Mouse (Mus musculus) myocyte (in vitro differentiated cells): ENCODE results near the gene Top1. TPM values are rescaled to one million over a fixed set of nuclear protein-coding genes. Genes with fewer than 3 reads are reported as not detected.
A peak's percentile ranks its signal among the peaks of the same experiment; 100 is the strongest.

Experiments used
- H3K27me3 ChIP-seq: one replicate; pipeline ENCODE4 v1.6.1; 2011; ENCODE audit not compliant: control insufficient read depth, insufficient read depth, insufficient read length
- H3K36me3 ChIP-seq: one replicate; pipeline ENCODE4 v1.6.1; 2011; ENCODE audit not compliant: control insufficient read depth, insufficient read depth
- H3K4me2 ChIP-seq: one replicate; pipeline ENCODE4 v1.6.1; 2011; ENCODE audit warnings: low read depth, control low read depth
- H3K4me3 ChIP-seq: one replicate; pipeline ENCODE4 v1.5.1; 2011; ENCODE audit warnings: mild to moderate bottlenecking, control low read depth, moderate library complexity
- H3K79me2 ChIP-seq: one replicate; pipeline ENCODE4 v1.6.1; 2011; ENCODE audit not compliant: control insufficient read depth, insufficient read depth
- H3ac ChIP-seq: one replicate; pipeline ENCODE4 v1.6.1; 2011; ENCODE audit not compliant: control insufficient read depth, insufficient read length
- CEBPB ChIP-seq: IDR thresholded peaks from 2 replicates; pipeline ENCODE4 v1.6.1; 2011; ENCODE audit warnings: mild to moderate bottlenecking, moderate library complexity; ENCODE audit not compliant: poor library complexity, insufficient read depth, severe bottlenecking
- E2F4 ChIP-seq: IDR thresholded peaks from one replicate; pipeline ENCODE4 v1.6.1; 2011; ENCODE audit warnings: mild to moderate bottlenecking, control low read depth, moderate library complexity; ENCODE audit not compliant: insufficient read depth
- MAX ChIP-seq: IDR thresholded peaks from one replicate; pipeline ENCODE4 v1.6.1; 2011; ENCODE audit warnings: low read depth, mild to moderate bottlenecking, control low read depth
- MYOD1 ChIP-seq, 3 experiments: IDR thresholded peaks; one replicate each; pipeline ENCODE4 v1.6.1; 2011; ENCODE audit warnings: control low read depth in 2 of 3, low read depth in 2 of 3, mild to moderate bottlenecking in 2 of 3, moderate library complexity in 1 of 3; ENCODE audit not compliant: insufficient read length in 2 of 3, control insufficient read depth in 1 of 3
- MYOG ChIP-seq, 3 experiments: IDR thresholded peaks; one replicate each; pipeline ENCODE4 v1.6.1; 2011; ENCODE audit warnings: control low read depth in 2 of 3, low read depth in 2 of 3, mild to moderate bottlenecking in 2 of 3; ENCODE audit not compliant: insufficient read length in 2 of 3, control insufficient read depth in 1 of 3, insufficient read depth in 1 of 3
- POLR2A ChIP-seq: IDR thresholded peaks from one replicate; pipeline ENCODE4 v1.6.1; 2011; ENCODE audit warnings: low read depth, mild to moderate bottlenecking, control low read depth, moderate library complexity; ENCODE audit not compliant: insufficient read length
- POLR2AphosphoS2 ChIP-seq: IDR thresholded peaks from one replicate; pipeline ENCODE4 v1.6.1; 2011; ENCODE audit warnings: low read depth, control low read depth; ENCODE audit not compliant: insufficient read length
- REST ChIP-seq: IDR thresholded peaks from one replicate; pipeline ENCODE4 v1.6.1; 2011; ENCODE audit warnings: mild to moderate bottlenecking, control low read depth, moderate library complexity; ENCODE audit not compliant: insufficient read depth, insufficient read length
- SRF ChIP-seq: IDR thresholded peaks from one replicate; pipeline ENCODE4 v1.6.1; 2011; ENCODE audit warnings: low read depth; ENCODE audit not compliant: control insufficient read depth, insufficient read length
- TCF12 ChIP-seq: IDR thresholded peaks from one replicate; pipeline ENCODE4 v1.6.1; 2011; ENCODE audit warnings: mild to moderate bottlenecking, control low read depth; ENCODE audit not compliant: poor library complexity, insufficient read depth, severe bottlenecking
- TCF3 ChIP-seq: IDR thresholded peaks from one replicate; pipeline ENCODE4 v1.6.1; 2011; ENCODE audit warnings: low read depth, control low read depth; ENCODE audit not compliant: insufficient read length
- USF1 ChIP-seq: IDR thresholded peaks from one replicate; pipeline ENCODE4 v1.6.1; 2011; ENCODE audit warnings: low read depth, mild to moderate bottlenecking, control low read depth, moderate library complexity
- polyA plus RNA-seq: library from polyadenylated mRNA; unstranded; fragments of >200 nt; fragmentation: generic; extraction: Trizol; gene quantifications from one replicate; pipeline ENCODE4 v1.2.1, GENCODE M21; 2012; ENCODE audit warnings: missing spikeins

Top1 gene
- polyA plus RNA-seq, 1 experiment = 37.2 TPM

DNA sequence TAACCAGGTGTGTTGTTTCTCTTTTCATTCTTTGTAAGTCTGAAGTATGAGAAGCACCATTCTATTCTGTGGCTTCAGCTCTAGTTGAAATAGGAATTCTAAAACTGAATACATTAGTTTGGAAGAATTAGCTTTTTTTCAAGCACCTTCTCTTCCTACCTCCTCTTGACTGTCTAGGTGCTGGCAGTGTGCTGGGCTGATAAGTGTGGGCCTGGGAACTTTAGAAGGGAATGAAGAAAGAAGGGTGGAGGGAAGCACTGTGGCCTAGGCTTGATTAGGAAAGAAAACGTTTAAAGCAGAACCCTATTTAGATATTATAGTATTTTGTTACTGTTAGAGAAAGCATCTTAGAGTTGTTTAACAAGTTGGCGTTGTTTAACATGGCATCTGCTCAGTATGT lies 5.5 kb downstream of the Top1 start:
- peaks cover 95% of the 10 kb centered on the region for H3K79me2 ChIP-seq
- H3ac ChIP-seq = no peak overlapping the region
- H3K4me2 ChIP-seq = peak overlapping the region; percentile 16
- peaks cover 7% of the 10 kb centered on the region for H3K36me3 ChIP-seq
- no peak overlapping the region for H3K4me3 ChIP-seq
- H3K27me3 ChIP-seq = no peaks in the 10 kb centered on the region
- TF ChIP-seq MYOG (IDR thresholded peaks at IDR 0.05; ENCODE audit: control insufficient read depth in 1 of 3, insufficient read depth in 1 of 3, insufficient read length in 2 of 3, low read depth in 2 of 3) = no peak
- no peak for TF ChIP-seq SRF
- TF ChIP-seq TCF12 = no peak
- no peak for TF ChIP-seq E2F4
- TF ChIP-seq MYOD1 (IDR thresholded peaks at IDR 0.05; ENCODE audit: control insufficient read depth in 1 of 3, insufficient read length in 2 of 3, low read depth in 2 of 3) = no peak
- TF ChIP-seq POLR2AphosphoS2 = no peak
- TF ChIP-seq TCF3 = no peak
- TF ChIP-seq USF1 = no peak
- TF ChIP-seq CEBPB = no peak
- no peak for TF ChIP-seq MAX
- no peak for TF ChIP-seq REST
- no peak for TF ChIP-seq POLR2A

DNA sequence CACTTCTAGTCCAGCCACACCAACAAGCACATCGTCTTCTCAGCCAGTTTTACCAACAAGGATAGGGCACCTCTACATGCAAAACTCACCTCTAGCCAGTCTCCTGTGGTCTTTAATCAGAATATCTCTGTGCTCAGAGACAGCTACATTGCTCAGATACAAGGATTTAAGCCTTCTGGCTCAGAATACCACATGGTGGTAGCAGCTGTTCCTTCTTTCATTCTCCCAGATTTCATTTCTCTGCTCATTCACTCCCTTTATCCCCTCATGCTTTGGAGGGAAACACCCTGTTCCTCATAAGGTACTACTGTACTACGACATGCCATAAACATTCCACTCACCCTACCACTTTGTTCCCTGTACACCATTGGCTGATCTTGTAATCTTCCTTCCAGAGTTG lies 7.5 kb downstream of the Top1 start:
- no peak for TF ChIP-seq USF1
- TF ChIP-seq POLR2A = no peak
- TF ChIP-seq MAX = no peak
- peak in 1 of 3 experiments; percentile 33 for TF ChIP-seq MYOD1 (IDR thresholded peaks at IDR 0.05; ENCODE audit: control insufficient read depth in 1 of 3, insufficient read length in 2 of 3, low read depth in 2 of 3)
- no peak for TF ChIP-seq E2F4
- TF ChIP-seq TCF3 = no peak
- TF ChIP-seq POLR2AphosphoS2 = no peak
- no peak for TF ChIP-seq REST
- TF ChIP-seq TCF12 = no peak
- peak in 1 of 3 experiments; percentile 22 for TF ChIP-seq MYOG (IDR thresholded peaks at IDR 0.05; ENCODE audit: control insufficient read depth in 1 of 3, insufficient read depth in 1 of 3, insufficient read length in 2 of 3, low read depth in 2 of 3)
- TF ChIP-seq CEBPB = no peak
- no peak for TF ChIP-seq SRF
- Histone ChIP-seq H3K27me3 (no peaks in the 10 kb centered on the region), H3ac (no peak overlapping the region), H3K36me3 (peaks cover 12% of the 10 kb centered on the region), H3K4me2 (peak overlapping the region; percentile 24), H3K79me2 (peaks cover 97% of the 10 kb centered on the region), H3K4me3 (no peak overlapping the region)

GRCm38 (mm10) chr2:160655561-160655960 lies 9.9 kb downstream of the Top1 start:
- H3ac ChIP-seq = no peak overlapping the region
- TF ChIP-seq E2F4 (no peak), CEBPB (no peak), MAX (no peak), MYOD1 (IDR thresholded peaks at IDR 0.05; ENCODE audit: control insufficient read depth in 1 of 3, insufficient read length in 2 of 3, low read depth in 2 of 3) (peak in 1 of 3 experiments; percentile 4), TCF12 (no peak), SRF (no peak), TCF3 (no peak), USF1 (no peak), POLR2AphosphoS2 (no peak), POLR2A (no peak), REST (no peak), MYOG (IDR thresholded peaks at IDR 0.05; ENCODE audit: control insufficient read depth in 1 of 3, insufficient read depth in 1 of 3, insufficient read length in 2 of 3, low read depth in 2 of 3) (peak in 2 of 3 experiments; percentile 1 to 23)
- H3K27me3 ChIP-seq = no peaks in the 10 kb centered on the region
- peaks cover 97% of the 10 kb centered on the region for H3K79me2 ChIP-seq
- H3K4me2 ChIP-seq = no peak overlapping the region
- peaks cover 25% of the 10 kb centered on the region for H3K36me3 ChIP-seq
- H3K4me3 ChIP-seq = no peak overlapping the region

DNA sequence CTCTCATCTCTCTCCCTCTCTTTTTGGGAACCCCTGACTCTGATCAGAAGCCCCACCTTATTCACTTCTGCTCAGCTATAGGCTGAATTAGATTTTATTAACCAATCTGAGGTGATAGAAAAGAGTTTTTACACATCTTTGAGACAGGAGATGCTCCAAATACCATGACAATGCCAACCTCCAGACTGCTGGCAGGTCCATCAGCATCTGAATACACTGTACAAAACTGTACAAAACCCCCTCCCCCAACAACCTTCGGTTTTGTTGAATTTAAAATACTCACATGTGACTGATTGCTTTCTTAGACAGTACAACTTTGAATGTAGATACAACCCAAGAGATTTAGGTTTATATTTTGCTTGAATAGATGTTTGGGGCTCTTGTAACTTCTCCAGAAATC lies 10.5 kb downstream of the Top1 start:
- peaks cover 97% of the 10 kb centered on the region for H3K79me2 ChIP-seq
- no peak for TF ChIP-seq SRF
- TF ChIP-seq MYOD1 (IDR thresholded peaks at IDR 0.05; ENCODE audit: control insufficient read depth in 1 of 3, insufficient read length in 2 of 3, low read depth in 2 of 3) = no peak
- TF ChIP-seq CEBPB = no peak
- no peak for TF ChIP-seq MAX
- TF ChIP-seq E2F4 = no peak
- no peak for TF ChIP-seq MYOG (IDR thresholded peaks at IDR 0.05; ENCODE audit: control insufficient read depth in 1 of 3, insufficient read depth in 1 of 3, insufficient read length in 2 of 3, low read depth in 2 of 3)
- no peak for TF ChIP-seq TCF3
- no peak for TF ChIP-seq USF1
- no peak for TF ChIP-seq POLR2A
- no peak overlapping the region for H3K4me2 ChIP-seq
- H3K4me3 ChIP-seq = no peak overlapping the region
- H3K27me3 ChIP-seq = no peaks in the 10 kb centered on the region
- H3ac ChIP-seq = no peak overlapping the region
- H3K36me3 ChIP-seq = peaks cover 28% of the 10 kb centered on the region

DNA sequence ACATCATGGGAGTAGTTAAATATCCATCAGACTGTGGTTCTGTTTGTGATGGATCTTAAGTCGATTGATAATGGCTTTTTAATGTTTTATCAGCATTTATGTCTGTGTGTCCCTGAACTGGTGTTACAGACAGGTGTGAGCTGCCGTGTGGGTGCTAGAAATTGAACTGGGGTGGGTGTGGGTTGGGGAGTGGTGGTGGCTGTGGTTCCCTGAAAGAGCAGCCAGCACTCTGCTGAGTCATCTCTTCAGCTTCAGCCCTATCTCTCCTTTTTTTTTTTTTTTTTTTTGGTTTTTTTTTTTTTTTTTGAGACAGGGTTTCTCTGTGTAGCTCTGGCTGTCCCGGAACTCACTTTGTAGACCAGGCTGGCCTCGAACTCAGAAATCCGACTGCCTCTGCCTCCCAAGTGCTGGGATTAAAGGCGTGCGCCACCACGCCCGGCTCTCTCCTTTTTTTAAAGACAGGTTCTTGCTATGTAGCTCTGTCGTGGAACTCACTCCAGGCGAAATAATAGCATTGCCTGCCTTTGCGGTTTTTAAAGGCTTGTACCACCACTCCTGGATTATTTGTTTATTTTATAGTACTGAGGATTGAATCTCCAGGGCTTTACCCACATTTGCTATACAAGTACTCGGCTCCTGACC lies 12.2 kb downstream of the Top1 start:
- peaks cover 97% of the 10 kb centered on the region for H3K79me2 ChIP-seq
- H3K4me3 ChIP-seq = no peak overlapping the region
- H3K36me3 ChIP-seq = peaks cover 36% of the 10 kb centered on the region
- TF ChIP-seq MYOD1 (IDR thresholded peaks at IDR 0.05; ENCODE audit: control insufficient read depth in 1 of 3, insufficient read length in 2 of 3, low read depth in 2 of 3) (peak in 1 of 3 experiments; percentile 61), CEBPB (no peak), MYOG (IDR thresholded peaks at IDR 0.05; ENCODE audit: control insufficient read depth in 1 of 3, insufficient read depth in 1 of 3, insufficient read length in 2 of 3, low read depth in 2 of 3) (peak in 1 of 3 experiments; percentile 24), TCF12 (no peak)
- peak overlapping the region; percentile 1 for H3K4me2 ChIP-seq
- H3K27me3 ChIP-seq = no peaks in the 10 kb centered on the region
- H3ac ChIP-seq = no peak overlapping the region
